Mouse (Mus musculus): ENCODE measurements around the gene Snx4. TPM values are rescaled to one million over a fixed set of nuclear protein-coding genes. Genes with fewer than 3 reads are reported as not detected.

Gene Snx4
- polyA plus RNA-seq, 1 experiment from 2014 or later = 103 TPM

GRCm38 (mm10) chr16:33260825-33261224 is 9.6 kb downstream of the Snx4 start:
- 83% methylated on average over 8 of the region's 8 CpGs for WGBS
- Histone ChIP-seq H3K4me2 (ENCODE audit: low read length) (no peak overlapping the region), H3K27ac (ENCODE audit: low read depth, low read length) (no peak overlapping the region), H3K9ac (ENCODE audit: low read depth, low read length) (no peak overlapping the region), H3K4me3 (ENCODE audit: low read length) (no peak overlapping the region), H3K4me1 (ENCODE audit: control insufficient read depth, insufficient read depth, low read depth, low read length) (no peaks in the 10 kb centered on the region), H3K27me3 (replicated peaks; ENCODE audit: control insufficient read depth, insufficient read depth, low read length) (no peaks in the 10 kb centered on the region), H3K36me3 (ENCODE audit: control insufficient read depth, insufficient read depth, low read length) (no peaks in the 10 kb centered on the region; the same call in 1 of the 2 replicates), H3K9me3 (ENCODE audit: control insufficient read depth, low read length) (no peaks in the 10 kb centered on the region)
- no peak for ATAC-seq

- Histone ChIP-seq H3K4me1 (ENCODE audit: control insufficient read depth, insufficient read depth, low read depth, low read length) (no peaks in the 10 kb centered on the region), H3K27ac (ENCODE audit: low read depth, low read length) (no peak overlapping the region), H3K4me2 (ENCODE audit: low read length) (no peak overlapping the region), H3K4me3 (ENCODE audit: low read length) (no peak overlapping the region), H3K27me3 (replicated peaks; ENCODE audit: control insufficient read depth, insufficient read depth, low read length) (no peaks in the 10 kb centered on the region), H3K9ac (ENCODE audit: low read depth, low read length) (no peak overlapping the region), H3K9me3 (ENCODE audit: control insufficient read depth, low read length) (no peaks in the 10 kb centered on the region), H3K36me3 (ENCODE audit: control insufficient read depth, insufficient read depth, low read length) (no peaks in the 10 kb centered on the region; the same call in 1 of the 2 replicates)
- no peak for ATAC-seq
- 86% methylated on average over 2 of the region's 2 CpGs for WGBS
Measured at GRCm38 (mm10) chr16:33261584-33262061, 10.4 kb downstream of the Snx4 start.

- no peak overlapping the region for H3K4me3 ChIP-seq (ENCODE audit: low read length)
- 100% methylated on average over 1 of the region's 1 CpGs for WGBS
- no peak overlapping the region for H3K27ac ChIP-seq (ENCODE audit: low read depth, low read length)
- H3K9ac ChIP-seq (ENCODE audit: low read depth, low read length) = no peak overlapping the region
- H3K36me3 ChIP-seq (ENCODE audit: control insufficient read depth, insufficient read depth, low read length) = peaks cover 3% of the 10 kb centered on the region; the same call in 1 of the 2 replicates
- no peaks in the 10 kb centered on the region for H3K9me3 ChIP-seq (ENCODE audit: control insufficient read depth, low read length)
- no peaks in the 10 kb centered on the region for H3K4me1 ChIP-seq (ENCODE audit: control insufficient read depth, insufficient read depth, low read depth, low read length)
- H3K27me3 ChIP-seq (replicated peaks; ENCODE audit: control insufficient read depth, insufficient read depth, low read length) = no peaks in the 10 kb centered on the region
- H3K4me2 ChIP-seq (ENCODE audit: low read length) = no peak overlapping the region
- ATAC-seq = no peak
Measured at GRCm38 (mm10) chr16:33262096-33262495, 10.9 kb downstream of the Snx4 start.

GRCm38 (mm10) chr16:33267616-33268253 is 16.5 kb downstream of the Snx4 start:
- ATAC-seq = no peak
- H3K27ac ChIP-seq (ENCODE audit: low read depth, low read length) = no peak overlapping the region
- H3K9me3 ChIP-seq (ENCODE audit: control insufficient read depth, low read length) = no peaks in the 10 kb centered on the region
- H3K27me3 ChIP-seq (replicated peaks; ENCODE audit: control insufficient read depth, insufficient read depth, low read length) = no peaks in the 10 kb centered on the region
- no peak overlapping the region for H3K4me3 ChIP-seq (ENCODE audit: low read length)
- 93% methylated on average over 9 of the region's 9 CpGs for WGBS
- H3K36me3 ChIP-seq (ENCODE audit: control insufficient read depth, insufficient read depth, low read length) = peaks cover 12% of the 10 kb centered on the region
- H3K4me2 ChIP-seq (ENCODE audit: low read length) = no peak overlapping the region
- H3K9ac ChIP-seq (ENCODE audit: low read depth, low read length) = no peak overlapping the region
- H3K4me1 ChIP-seq (ENCODE audit: control insufficient read depth, insufficient read depth, low read depth, low read length) = no peaks in the 10 kb centered on the region

GRCm38 (mm10) chr16:33271824-33272223 is 20.6 kb downstream of the Snx4 start:
- H3K4me3 ChIP-seq (ENCODE audit: low read length) = no peak overlapping the region
- 92% methylated on average over 4 of the region's 4 CpGs for WGBS
- H3K9me3 ChIP-seq (ENCODE audit: control insufficient read depth, low read length) = no peaks in the 10 kb centered on the region
- no peak overlapping the region for H3K27ac ChIP-seq (ENCODE audit: low read depth, low read length)
- H3K9ac ChIP-seq (ENCODE audit: low read depth, low read length) = no peak overlapping the region
- no peak overlapping the region for H3K4me2 ChIP-seq (ENCODE audit: low read length)
- H3K36me3 ChIP-seq (ENCODE audit: control insufficient read depth, insufficient read depth, low read length) = peaks cover 19% of the 10 kb centered on the region
- H3K4me1 ChIP-seq (ENCODE audit: control insufficient read depth, insufficient read depth, low read depth, low read length) = no peaks in the 10 kb centered on the region
- ATAC-seq = no peak
- no peaks in the 10 kb centered on the region for H3K27me3 ChIP-seq (replicated peaks; ENCODE audit: control insufficient read depth, insufficient read depth, low read length)

GRCm38 (mm10) chr16:33283079-33283478 is 31.8 kb downstream of the Snx4 start:
- Histone ChIP-seq H3K27ac (ENCODE audit: low read depth, low read length) (no peak overlapping the region), H3K36me3 (ENCODE audit: control insufficient read depth, insufficient read depth, low read length) (peaks cover 12% of the 10 kb centered on the region), H3K4me1 (ENCODE audit: control insufficient read depth, insufficient read depth, low read depth, low read length) (no peaks in the 10 kb centered on the region), H3K4me3 (ENCODE audit: low read length) (no peak overlapping the region), H3K9me3 (ENCODE audit: control insufficient read depth, low read length) (no peaks in the 10 kb centered on the region), H3K27me3 (replicated peaks; ENCODE audit: control insufficient read depth, insufficient read depth, low read length) (no peaks in the 10 kb centered on the region), H3K4me2 (ENCODE audit: low read length) (no peak overlapping the region), H3K9ac (ENCODE audit: low read depth, low read length) (no peak overlapping the region)
- ATAC-seq = no peak
- WGBS = 94% methylated on average over 1 of the region's 1 CpGs

GRCm38 (mm10) chr16:33288536-33288935 is 37.3 kb downstream of the Snx4 start:
- Histone ChIP-seq H3K27me3 (replicated peaks; ENCODE audit: control insufficient read depth, insufficient read depth, low read length) (no peaks in the 10 kb centered on the region), H3K27ac (ENCODE audit: low read depth, low read length) (no peak overlapping the region), H3K4me3 (ENCODE audit: low read length) (no peak overlapping the region), H3K9ac (ENCODE audit: low read depth, low read length) (no peak overlapping the region), H3K4me2 (ENCODE audit: low read length) (no peak overlapping the region), H3K36me3 (ENCODE audit: control insufficient read depth, insufficient read depth, low read length) (peaks cover 40% of the 10 kb centered on the region), H3K4me1 (ENCODE audit: control insufficient read depth, insufficient read depth, low read depth, low read length) (no peaks in the 10 kb centered on the region), H3K9me3 (ENCODE audit: control insufficient read depth, low read length) (no peaks in the 10 kb centered on the region)
- WGBS = 83% methylated on average over 9 of the region's 9 CpGs
- no peak for ATAC-seq

- no peaks in the 10 kb centered on the region for H3K9me3 ChIP-seq (ENCODE audit: control insufficient read depth, low read length)
- 75% methylated on average over 7 of the region's 7 CpGs for WGBS
- H3K9ac ChIP-seq (ENCODE audit: low read depth, low read length) = no peak overlapping the region
- no peak overlapping the region for H3K4me2 ChIP-seq (ENCODE audit: low read length)
- no peak overlapping the region for H3K27ac ChIP-seq (ENCODE audit: low read depth, low read length)
- H3K27me3 ChIP-seq (replicated peaks; ENCODE audit: control insufficient read depth, insufficient read depth, low read length) = no peaks in the 10 kb centered on the region
- peaks cover 45% of the 10 kb centered on the region for H3K36me3 ChIP-seq (ENCODE audit: control insufficient read depth, insufficient read depth, low read length)
- no peak for ATAC-seq
- H3K4me3 ChIP-seq (ENCODE audit: low read length) = no peak overlapping the region
- H3K4me1 ChIP-seq (ENCODE audit: control insufficient read depth, insufficient read depth, low read depth, low read length) = no peaks in the 10 kb centered on the region
Measured at GRCm38 (mm10) chr16:33289981-33290380, 38.7 kb downstream of the Snx4 start.

GRCm38 (mm10) chr16:33292241-33292640 is 41.0 kb downstream of the Snx4 start:
- Histone ChIP-seq H3K9ac (ENCODE audit: low read depth, low read length) (no peak overlapping the region), H3K4me1 (ENCODE audit: control insufficient read depth, insufficient read depth, low read depth, low read length) (no peaks in the 10 kb centered on the region), H3K4me2 (ENCODE audit: low read length) (no peak overlapping the region), H3K9me3 (ENCODE audit: control insufficient read depth, low read length) (no peaks in the 10 kb centered on the region), H3K4me3 (ENCODE audit: low read length) (no peak overlapping the region), H3K27ac (ENCODE audit: low read depth, low read length) (no peak overlapping the region), H3K27me3 (replicated peaks; ENCODE audit: control insufficient read depth, insufficient read depth, low read length) (no peaks in the 10 kb centered on the region), H3K36me3 (ENCODE audit: control insufficient read depth, insufficient read depth, low read length) (peaks cover 54% of the 10 kb centered on the region)
- WGBS = 98% methylated on average over 7 of the region's 7 CpGs
- ATAC-seq = no peak

All from hindbrain, embryonic 16.5 days (tissue).